8 mouse cellular contexts compared by ENCODE assay signal in genomic region chr5:144258131-144258611, GRCm38 (mm10). TPM values are rescaled to one million over a fixed set of nuclear protein-coding genes. Genes with fewer than 3 reads are reported as not detected.
A peak's percentile ranks its signal among the peaks of the same experiment; 100 is the strongest.
DNase-seq lines count a peak whose midpoint lies in the region; ATAC-seq and TF ChIP-seq lines count a peak whose summit lies in the region.

No protein-coding gene starts in this region.

- H3K4me3 ChIP-seq in brown adipose tissue, adult 24 weeks (ENCODE audit: insufficient read depth, low read depth, low read length): peak overlapping the region; percentile 96
- H3K4me3 ChIP-seq in intestine, embryonic 14.5 days (ENCODE audit: low read depth, low read length): peak overlapping the region; percentile 20; the same call in 1 of the 2 replicates
- no peak overlapping the region for H3K4me3 ChIP-seq in liver, postnatal 0 days (ENCODE audit: low read depth, low read length)

- in situ Hi-C loops in Patski (cut with MboI; ENCODE audit: low pct_unique_long_range_greater_than_20kb): no loop called here

- ATAC-seq in Patski: no peak
- ATAC-seq in intestine, embryonic 14.5 days (replicated peaks; ENCODE audit: low FRiP score, low TSS enrichment, low read depth): no peak
- ATAC-seq in liver, postnatal 0 days: no peak
- no peak for ATAC-seq in frontal cortex, adult (ENCODE audit: low TSS enrichment)

- POLR2A ChIA-PET in Patski (lab: Charles Lee): no interaction called here

- H3K27me3 ChIP-seq in Patski: no peaks in the 10 kb centered on the region
- H3K27me3 ChIP-seq in intestine, embryonic 14.5 days (replicated peaks; ENCODE audit: control insufficient read depth, insufficient read depth, low read length): no peaks in the 10 kb centered on the region
- no peaks in the 10 kb centered on the region for H3K27me3 ChIP-seq in liver, postnatal 0 days (ENCODE audit: insufficient read depth, low read length)

- peaks cover 29% of the 10 kb centered on the region for H3K36me3 ChIP-seq in intestine, embryonic 14.5 days (ENCODE audit: control insufficient read depth, insufficient read depth, low read length)
- H3K36me3 ChIP-seq in liver, postnatal 0 days (replicated peaks; ENCODE audit: insufficient read depth, low read length): peaks cover 11% of the 10 kb centered on the region; the same call in 1 of the 2 replicates

- peak overlapping the region; percentile 92 for H3K4me2 ChIP-seq in intestine, embryonic 14.5 days (ENCODE audit: low read length)
- peak overlapping the region; percentile 89 for H3K4me2 ChIP-seq in liver, postnatal 0 days (ENCODE audit: low read depth, low read length)

- DNase-seq in Patski (ENCODE audit: low read depth, low spot score): peak; percentile 10
- peak; percentile 58 for DNase-seq in gastrocnemius, postnatal 25 days
- no peak for DNase-seq in intestine, embryonic 14.5 days (ENCODE audit: low spot score)
- peak; percentile 27 for DNase-seq in liver, postnatal 0 days
- peak; percentile 61 for DNase-seq in skeletal muscle tissue, adult 2 months (ENCODE audit: low read depth, low spot score)
- DNase-seq in ovary, postnatal 36 days (ENCODE audit: low spot score): no peak

- TF ChIP-seq EP300 in liver, postnatal 0 days (IDR thresholded peaks at IDR 0.05; ENCODE audit: low read depth): no peak

- no peak for TF ChIP-seq CTCF in Patski (IDR thresholded peaks at IDR 0.05)
- TF ChIP-seq CTCF in liver, postnatal 0 days (IDR thresholded peaks at IDR 0.05; ENCODE audit: low read depth): no peak

- peak overlapping the region; percentile 22; the same call in 1 of the 2 replicates for H3K9ac ChIP-seq in intestine, embryonic 14.5 days (ENCODE audit: low read length)
- H3K9ac ChIP-seq in liver, postnatal 0 days (replicated peaks): no peak overlapping the region; the same call in 1 of the 2 replicates

- CTCF ChIA-PET in Patski (lab: Charles Lee): interaction anchor here (1.9 to 2.3 kb wide), 2 partner anchors 9 to 20 kb away, joined by 7 to 8 read pairs; no protein-coding TSS in a partner anchor

- no peaks in the 10 kb centered on the region for H3K9me3 ChIP-seq in intestine, embryonic 14.5 days (ENCODE audit: control insufficient read depth, low read length)
- no peaks in the 10 kb centered on the region for H3K9me3 ChIP-seq in liver, postnatal 0 days (ENCODE audit: low read length)

- WGBS in intestine, embryonic 14.5 days: 27% methylated on average over 14 of the region's 14 CpGs
- WGBS in liver, postnatal 0 days (ENCODE audit: insufficient replicate concordance): 62% methylated on average over 13 of the region's 14 CpGs

- H3K27ac ChIP-seq in brown adipose tissue, adult 24 weeks (replicated peaks; ENCODE audit: low read depth, low read length): peak overlapping the region; percentile 57
- no peak overlapping the region for H3K27ac ChIP-seq in intestine, embryonic 14.5 days (ENCODE audit: low read depth)
- H3K27ac ChIP-seq in liver, postnatal 0 days (ENCODE audit: low read depth): no peak overlapping the region

- H3K4me1 ChIP-seq in brown adipose tissue, adult 24 weeks (ENCODE audit: control insufficient read depth, insufficient read depth, insufficient read length, low read length): peaks cover 50% of the 10 kb centered on the region
- peaks cover 39% of the 10 kb centered on the region for H3K4me1 ChIP-seq in intestine, embryonic 14.5 days (replicated peaks; ENCODE audit: control insufficient read depth, insufficient read depth, low read length)
- H3K4me1 ChIP-seq in liver, postnatal 0 days (ENCODE audit: insufficient read depth): peaks cover 38% of the 10 kb centered on the region

RNA-seq across cellular contexts. Expression of gene Bri3, which starts 13.9 kb away (rescaled TPM):
- polyA plus RNA-seq in Patski (2021): 136 TPM
- polyA plus RNA-seq in brown adipose tissue, adult 24 weeks (2012; ENCODE audit: insufficient read depth, insufficient read length, missing spikeins): 230 and 282 TPM in 2 replicates
- 10 to 100 TPM; 36.0 to 43.5 TPM for total RNA-seq in gastrocnemius, postnatal 25 days (2021)
- 103 and 118 TPM in 2 replicates for polyA plus RNA-seq in intestine, embryonic 14.5 days (2014; fragmentation: Nextera tagmentation; extraction: Ambion mirVana)
- 51.1 and 53.0 TPM in 2 replicates for polyA plus RNA-seq in liver, postnatal 0 days (2015; fragmentation: Nextera tagmentation; extraction: Ambion mirVana)

RNA-seq across cellular contexts. Expression of gene Tecpr1, which starts 34.8 kb away (rescaled TPM):
- 32.8 TPM for polyA plus RNA-seq in Patski (2021)
- 25.9 and 41.4 TPM in 2 replicates for polyA plus RNA-seq in brown adipose tissue, adult 24 weeks (2012; ENCODE audit: insufficient read depth, insufficient read length, missing spikeins)
- total RNA-seq in gastrocnemius, postnatal 25 days (2021): 10 to 100 TPM; 14.4 to 15.3 TPM
- 18.9 and 19.4 TPM in 2 replicates for polyA plus RNA-seq in intestine, embryonic 14.5 days (2014; fragmentation: Nextera tagmentation; extraction: Ambion mirVana)
- 2.1 and 2.5 TPM in 2 replicates for polyA plus RNA-seq in liver, postnatal 0 days (2015; fragmentation: Nextera tagmentation; extraction: Ambion mirVana)

Comparison
In these comparisons a context has a peak if more than half of its experiments do, and no peak if none do; other contexts are left out.
1. DNase-seq: peak in Patski (single experiment), gastrocnemius, postnatal 25 days (single experiment), liver, postnatal 0 days (single experiment) and skeletal muscle tissue, adult 2 months (single experiment); none in intestine, embryonic 14.5 days (single experiment) and ovary, postnatal 36 days (single experiment).